Mouse (Mus musculus): ENCODE data around the gene Sco1.
A peak's percentile ranks its signal among the peaks of the same experiment; 100 is the strongest.

- TF ChIP-seq CTCF (IDR thresholded peaks at IDR 0.05 in 2 of 3, conservative IDR thresholded peaks at IDR 0.05 in 1 of 3; ENCODE audit: control insufficient read depth in 1 of 3, insufficient read depth in 1 of 3, low read depth in 2 of 3, low read length in 3 of 3, poor library complexity in 1 of 3, severe bottlenecking in 1 of 3) (peak; percentile 82 to 91 (median 84)), CHD2 (IDR thresholded peaks at IDR 0.05; ENCODE audit: low read length) (no peak), POLR2A (IDR thresholded peaks at IDR 0.05; ENCODE audit: control insufficient read depth in 1 of 2, insufficient read depth in 1 of 2, low read depth in 1 of 2, low read length in 2 of 2, poor library complexity in 1 of 2) (no peak), CHD1 (IDR thresholded peaks at IDR 0.05; ENCODE audit: low read depth, low read length) (no peak), RCOR1 (IDR thresholded peaks at IDR 0.05; ENCODE audit: low read depth, low read length) (no peak), ZMIZ1 (IDR thresholded peaks at IDR 0.05; ENCODE audit: low read depth, low read length) (no peak), ETS1 (IDR thresholded peaks at IDR 0.05; ENCODE audit: low read depth, low read length) (no peak), SMC3 (IDR thresholded peaks at IDR 0.05; ENCODE audit: low read depth, low read length) (peak; percentile 79)
Measured at GRCm38 (mm10) chr11:67112851-67113202, 60.4 kb downstream of the Sco1 start.

Data from MEL (cell line).